Mouse (Mus musculus) thymus, adult 2 months (tissue): Measurements from ENCODE around the gene Icam4.

Source experiments
- CTCF ChIP-seq: fragments of 200-500 bp; IDR thresholded peaks from 2 replicates; pipeline ENCODE4 v1.5.1; 2012; ENCODE audit warnings: mild to moderate bottlenecking, control low read depth, low read length, moderate library complexity, borderline replicate concordance; ENCODE audit not compliant: control insufficient read depth, poor library complexity, insufficient read depth; ENCODE audit errors: extremely low read depth
- POLR2A ChIP-seq: fragments of 200-500 bp; IDR thresholded peaks from 2 replicates; pipeline ENCODE4 v1.6.1; 2012; ENCODE audit warnings: mild to moderate bottlenecking, low read length, control low read depth, moderate library complexity; ENCODE audit not compliant: control insufficient read depth, poor library complexity, insufficient read depth; ENCODE audit errors: extremely low read depth

GRCm38 (mm10) chr9:21007313-21007952 is 21.7 kb upstream of the Icam4 start:
- TF ChIP-seq POLR2A (no peak), CTCF (no peak)
